Mouse (Mus musculus): ENCODE data around the gene Irf5.

- TF ChIP-seq POLR2A (IDR thresholded peaks at IDR 0.05; ENCODE audit: borderline replicate concordance, insufficient read depth, low read length) (no peak), CTCF (IDR thresholded peaks at IDR 0.05; ENCODE audit: borderline replicate concordance, insufficient read depth, low read depth, low read length) (no peak)
Observed at GRCm38 (mm10) chr6:29535316-29535715, 8.9 kb downstream of the Irf5 start.

Measured in cerebellum, adult 2 months (tissue).